Mouse (Mus musculus) adrenal gland (tissue): ENCODE data around the gene Gm973.

Source experiments
- intact Hi-C: fragments of 180-260 bp; cut with DNase I; formaldehyde crosslinking; loops from one replicate; pipeline ENCODE4 v1.15.1; 2025

Gene Gm973

DNA sequence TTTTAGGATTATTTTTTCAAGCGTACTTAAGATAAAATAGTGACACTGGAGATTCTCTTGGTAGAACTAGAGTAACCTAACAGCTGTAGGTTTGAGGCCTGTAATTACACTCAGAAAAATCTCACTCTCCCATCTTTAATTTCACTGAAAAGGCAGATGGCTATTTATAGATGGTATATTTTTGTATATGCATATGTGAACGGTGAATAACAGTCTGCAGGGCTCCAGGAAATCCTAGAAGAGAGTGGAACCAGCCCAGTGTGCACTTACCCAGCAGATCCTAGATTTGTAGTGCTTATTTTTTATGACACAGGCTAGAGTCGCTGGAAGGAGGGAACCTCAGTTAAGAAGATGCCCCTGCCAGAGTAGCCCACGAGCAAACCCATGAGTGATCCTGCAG lies 27.1 kb upstream of the Gm973 start:
- intact Hi-C loops = no loop called here

- intact Hi-C loops = no loop called here
Measured at GRCm38 (mm10) chr1:59491517-59491916, 24.5 kb upstream of the Gm973 start.

GRCm38 (mm10) chr1:59492432-59492831 lies 23.6 kb upstream of the Gm973 start:
- intact Hi-C loops = no loop called here

DNA sequence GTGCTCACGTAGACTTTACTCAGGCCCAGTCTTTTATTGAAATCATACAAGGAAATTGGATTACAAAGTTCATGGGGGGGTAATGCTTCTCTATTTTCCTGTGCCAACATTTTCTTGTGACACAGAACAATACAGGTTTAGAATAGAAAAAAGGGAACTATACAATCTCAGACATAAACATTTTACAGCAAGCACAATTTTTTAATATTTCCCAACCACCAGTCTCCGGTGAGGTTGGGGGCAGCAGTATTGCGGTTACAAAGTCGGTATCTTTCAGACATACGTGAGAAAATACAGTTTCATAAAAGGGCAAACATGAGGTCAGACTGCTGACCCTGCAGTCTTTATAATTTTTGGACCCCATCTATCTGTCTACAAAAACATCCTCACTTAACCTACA lies 20.1 kb upstream of the Gm973 start:
- intact Hi-C loops = no loop called here

DNA sequence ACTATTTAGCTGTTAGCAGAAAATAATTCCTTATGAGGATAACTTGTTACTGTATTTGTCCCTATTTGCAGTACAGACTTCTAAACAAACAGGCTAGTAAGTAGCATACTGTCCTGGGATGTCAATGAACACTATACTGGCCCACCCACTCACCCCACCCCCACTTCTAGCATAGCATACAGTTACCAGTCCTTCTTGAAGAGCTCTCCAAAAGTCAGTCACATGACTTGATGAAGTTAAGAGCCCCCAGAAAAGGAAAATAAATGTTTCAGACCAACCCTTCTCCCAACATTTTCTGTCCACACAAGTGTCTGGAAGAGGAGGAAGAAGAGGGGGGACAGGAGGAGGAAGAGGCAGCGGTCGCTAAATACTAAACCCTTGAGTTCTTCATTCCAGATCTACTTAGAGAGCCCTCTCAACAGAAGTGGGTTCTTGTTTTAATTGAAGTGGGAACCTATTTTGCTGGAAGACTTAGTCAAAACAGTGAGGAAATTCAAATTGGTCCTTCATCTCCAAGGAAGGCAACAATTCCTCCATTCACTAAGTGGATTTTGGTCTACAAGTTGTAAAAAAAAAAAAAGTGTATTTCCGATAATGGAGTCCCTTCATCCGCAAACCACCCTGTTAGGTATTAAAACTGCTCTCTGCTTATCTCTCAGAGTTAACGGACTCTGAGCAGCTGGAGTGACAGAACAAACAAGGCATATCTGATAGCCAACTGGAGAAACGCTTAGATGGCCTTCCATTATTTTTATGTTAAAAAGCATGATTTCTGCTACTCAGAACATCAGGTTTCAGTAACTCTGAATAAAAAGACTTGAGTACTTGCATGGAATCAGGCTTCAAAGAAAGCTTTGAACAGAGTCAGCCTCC lies 18.1 kb upstream of the Gm973 start:
- intact Hi-C loops = no loop called here

- intact Hi-C loops = no loop called here
Measured at GRCm38 (mm10) chr1:59499327-59499726, 16.7 kb upstream of the Gm973 start.

- intact Hi-C loops = no loop called here
Measured at GRCm38 (mm10) chr1:59502355-59502754, 13.7 kb upstream of the Gm973 start.

- intact Hi-C loops = no loop called here
Measured at GRCm38 (mm10) chr1:59503659-59504301, 12.3 kb upstream of the Gm973 start.

DNA sequence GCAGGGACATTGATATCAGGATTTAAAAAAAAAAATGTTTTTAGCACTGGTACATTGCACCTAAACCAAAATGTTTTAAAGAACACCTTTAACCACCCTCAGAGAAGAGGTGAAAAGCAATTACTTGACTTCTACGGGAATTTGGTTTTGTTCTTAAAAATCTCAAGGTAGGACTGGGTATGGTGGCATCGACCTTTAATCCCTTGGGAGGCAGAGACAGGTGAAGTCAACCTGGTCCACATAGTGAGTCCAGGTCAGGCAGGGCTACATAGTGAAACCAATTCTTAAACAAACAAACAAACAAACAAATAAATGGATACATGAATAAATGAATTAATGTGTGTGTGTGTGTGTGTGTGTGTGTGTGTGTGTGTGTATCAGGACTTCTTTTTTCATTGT lies 11.8 kb upstream of the Gm973 start:
- intact Hi-C loops = no loop called here

- intact Hi-C loops = no loop called here
Measured at GRCm38 (mm10) chr1:59508463-59509139, 7.5 kb upstream of the Gm973 start.

- intact Hi-C loops = no loop called here
Measured at GRCm38 (mm10) chr1:59511566-59512270, 4.3 kb upstream of the Gm973 start.

- intact Hi-C loops = no loop called here
Measured at GRCm38 (mm10) chr1:59520226-59520837, 4.3 kb downstream of the Gm973 start.

- intact Hi-C loops = no loop called here
Measured at GRCm38 (mm10) chr1:59522456-59522855, 6.4 kb downstream of the Gm973 start.

DNA sequence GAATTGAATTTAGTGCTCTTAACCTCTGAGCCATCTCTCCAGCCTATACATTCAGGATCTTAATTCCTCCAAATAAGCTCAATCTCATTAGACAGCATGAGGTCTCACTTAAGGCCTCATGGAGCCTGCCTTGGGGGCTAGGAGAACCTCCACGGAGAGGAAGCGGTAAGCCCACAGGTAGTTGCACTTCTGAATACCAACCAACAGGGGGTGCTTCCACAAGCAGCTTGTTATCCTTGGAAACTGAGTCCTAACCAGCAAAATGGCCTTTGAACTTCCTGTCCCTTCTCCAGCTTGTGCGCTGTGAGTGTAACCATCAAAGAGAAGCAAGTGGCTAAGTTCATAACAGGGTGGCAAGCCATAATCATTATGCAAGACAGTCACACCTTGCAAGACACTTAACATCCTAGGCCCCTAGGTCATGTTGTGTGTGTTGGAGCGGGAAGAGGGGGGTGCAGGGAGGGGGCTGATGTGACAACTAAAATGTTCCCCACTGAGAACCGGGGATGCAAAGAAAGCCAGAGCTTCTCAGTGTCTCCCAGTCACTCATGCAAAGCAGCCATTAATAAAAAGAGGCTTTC lies 7.4 kb downstream of the Gm973 start:
- intact Hi-C loops = no loop called here

GRCm38 (mm10) chr1:59524071-59524470 lies 8.0 kb downstream of the Gm973 start:
- intact Hi-C loops = no loop called here

DNA sequence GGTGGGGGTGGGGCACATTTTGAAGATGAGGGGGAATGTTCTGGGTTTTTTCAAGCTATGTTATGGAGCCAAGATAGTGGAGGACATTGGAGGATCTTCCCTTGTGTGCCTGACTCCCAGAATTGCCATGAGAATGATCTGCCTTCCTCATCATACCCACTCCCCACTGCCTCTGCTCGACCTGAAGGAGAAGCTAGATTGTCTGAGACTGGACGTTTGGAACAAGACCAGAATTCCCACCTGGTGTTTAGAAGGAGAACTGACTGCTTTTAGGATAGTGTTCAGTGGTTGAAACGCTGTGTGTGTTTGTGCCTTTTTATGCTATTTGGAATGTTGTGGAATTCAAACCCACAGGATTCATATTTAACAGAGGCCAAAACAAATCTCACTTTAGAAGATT lies 8.7 kb downstream of the Gm973 start:
- intact Hi-C loops = no loop called here

GRCm38 (mm10) chr1:59527219-59527618 lies 11.2 kb downstream of the Gm973 start:
- intact Hi-C loops = no loop called here

DNA sequence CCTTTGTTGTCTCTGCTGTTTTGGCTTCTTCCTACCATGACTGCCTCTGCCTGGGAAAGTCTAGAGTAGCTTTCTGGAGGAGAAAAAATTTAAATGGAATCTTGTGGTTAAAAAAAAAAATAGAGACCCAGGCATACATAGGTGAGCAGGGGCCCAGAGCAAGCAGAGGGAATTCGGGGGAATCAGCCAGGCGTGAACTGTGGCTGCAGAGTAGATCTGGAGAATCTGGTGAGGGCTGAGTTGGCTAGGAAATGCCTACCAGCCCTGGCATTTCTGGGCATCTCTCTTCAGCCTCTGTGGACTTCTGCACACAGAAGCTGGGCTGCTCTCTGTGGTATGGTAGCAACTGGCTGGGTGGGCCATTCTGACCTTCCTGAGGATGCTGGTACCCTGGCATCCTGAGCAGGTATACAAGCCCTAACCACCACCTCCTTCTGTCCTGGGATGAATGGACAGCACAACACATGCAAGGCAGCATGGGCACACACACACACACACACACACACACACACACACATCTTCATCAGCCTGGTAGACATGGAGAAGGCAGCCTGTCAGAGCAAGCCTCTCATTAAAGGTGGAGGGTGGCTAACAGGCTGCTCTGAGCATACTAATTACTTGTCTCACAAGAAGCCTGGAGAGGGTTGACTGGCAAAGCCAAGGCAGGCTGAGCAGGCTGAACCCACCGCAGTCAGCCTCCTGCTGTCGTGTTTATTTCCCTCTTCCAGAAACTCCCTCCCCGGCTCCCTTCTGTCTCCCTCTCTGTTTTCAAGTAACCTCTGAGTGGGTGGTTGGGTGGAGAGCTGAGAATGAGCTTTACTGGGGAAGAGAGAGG lies 19.1 kb downstream of the Gm973 start:
- intact Hi-C loops = no loop called here

DNA sequence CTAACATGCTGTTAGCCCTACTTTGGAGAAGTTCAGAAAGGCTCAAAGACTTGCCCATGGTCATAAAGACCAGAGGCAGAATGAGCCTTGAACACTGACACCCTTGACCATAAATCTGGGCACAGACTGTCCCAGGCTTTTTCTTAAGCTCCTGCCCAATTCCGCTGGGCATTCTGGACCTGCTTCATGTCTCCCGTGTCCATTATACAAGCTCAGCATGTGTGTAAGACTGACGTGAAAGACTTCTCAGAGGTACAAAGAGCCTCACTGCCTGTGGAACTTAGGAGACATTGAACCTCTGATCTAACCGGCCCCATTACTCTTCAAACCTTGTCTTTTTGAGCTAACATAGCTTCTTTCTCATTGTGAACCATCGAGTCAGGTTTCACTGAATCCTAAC lies 22.3 kb downstream of the Gm973 start:
- intact Hi-C loops = no loop called here
